Mouse (Mus musculus) CD4-positive helper T cell, adult 2 months (primary cell): Measurements from ENCODE around the gene Nlgn2.
A peak's percentile ranks its signal among the peaks of the same experiment; 100 is the strongest.

Experiments used
- DNase-seq: peaks from one replicate; pipeline ENCODE4 v3.0.0-alpha.2; 2012; ENCODE audit warnings: low read depth, missing footprints, low spot score

Gene Nlgn2

DNA sequence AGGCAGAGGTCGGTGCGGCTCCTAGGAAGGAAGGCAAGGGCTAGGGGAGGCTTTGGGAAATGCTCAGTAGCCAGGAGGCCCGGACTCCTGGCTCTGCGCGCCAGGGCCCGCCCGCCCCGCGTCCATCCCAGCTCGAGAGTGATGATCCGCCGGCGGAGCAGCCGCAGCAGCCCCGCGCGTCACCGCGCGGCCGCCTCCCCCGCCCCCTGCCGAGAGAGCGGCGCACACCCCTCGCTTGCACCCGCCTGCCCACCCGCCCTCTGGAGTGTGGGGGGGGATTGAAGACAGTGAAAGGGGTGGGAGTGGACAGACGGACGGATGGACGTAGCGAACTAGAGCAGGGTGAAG, at the start of gene Nlgn2:
Gene Nlgn2, minus strand, starts transcription at position 181 of the 348 bp plus-strand sequence.
- peak; percentile 86 for DNase-seq

DNA sequence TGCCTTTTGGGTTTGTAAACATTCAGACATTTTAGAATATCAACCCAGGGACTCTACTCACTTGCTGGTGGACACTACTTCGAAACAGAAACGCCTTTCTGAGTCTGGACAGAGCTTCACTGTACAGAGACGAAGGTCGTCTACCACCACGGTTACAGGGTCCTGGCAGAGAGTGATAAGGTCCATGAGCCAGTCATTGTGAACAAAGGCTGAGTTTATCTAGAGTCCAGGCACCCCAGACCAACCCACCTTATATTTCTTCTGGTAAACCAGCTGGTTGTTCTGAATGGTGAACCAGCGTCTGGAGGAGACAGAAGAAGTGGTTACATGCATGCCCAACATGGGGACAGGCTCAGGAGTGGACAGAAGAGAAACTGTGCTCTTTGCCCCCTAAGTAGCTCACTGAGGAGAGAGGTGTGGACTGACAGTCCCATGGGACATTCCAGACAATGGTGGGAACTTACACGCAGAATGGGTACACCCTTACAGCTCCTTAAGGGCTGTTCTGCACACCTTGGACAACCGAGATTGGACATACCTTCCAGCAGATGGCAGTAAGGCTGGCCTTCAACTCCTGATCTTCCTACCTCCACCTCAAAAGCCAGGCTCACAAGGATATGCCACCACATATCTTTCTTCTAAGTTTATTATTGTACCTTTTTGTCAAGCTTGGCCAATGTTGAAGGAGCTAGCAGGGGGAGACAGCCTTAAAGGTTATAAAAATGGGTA, 49.5 kb upstream of the Nlgn2 start:
- no peak for DNase-seq

DNA sequence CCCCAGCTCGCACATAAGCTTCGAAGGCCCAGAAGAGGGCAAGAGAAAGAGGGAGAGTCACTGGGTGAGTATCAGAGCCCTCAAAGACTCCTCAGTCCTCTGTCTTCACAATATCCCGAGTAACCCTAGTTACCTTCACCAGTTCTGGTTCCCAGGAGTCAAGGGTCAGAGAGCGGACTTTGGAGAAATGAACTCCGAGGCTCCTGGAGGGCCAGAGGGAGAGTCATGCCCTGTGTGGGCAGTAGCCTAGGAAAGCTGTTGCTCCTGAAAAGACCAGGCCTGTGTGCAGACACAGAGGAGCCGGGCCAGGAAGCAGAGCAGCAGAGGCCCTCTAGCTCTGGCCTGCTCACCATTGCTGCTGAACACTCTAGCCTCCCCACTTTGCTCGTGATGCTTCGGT, 47.1 kb upstream of the Nlgn2 start:
- DNase-seq, result no peak

DNA sequence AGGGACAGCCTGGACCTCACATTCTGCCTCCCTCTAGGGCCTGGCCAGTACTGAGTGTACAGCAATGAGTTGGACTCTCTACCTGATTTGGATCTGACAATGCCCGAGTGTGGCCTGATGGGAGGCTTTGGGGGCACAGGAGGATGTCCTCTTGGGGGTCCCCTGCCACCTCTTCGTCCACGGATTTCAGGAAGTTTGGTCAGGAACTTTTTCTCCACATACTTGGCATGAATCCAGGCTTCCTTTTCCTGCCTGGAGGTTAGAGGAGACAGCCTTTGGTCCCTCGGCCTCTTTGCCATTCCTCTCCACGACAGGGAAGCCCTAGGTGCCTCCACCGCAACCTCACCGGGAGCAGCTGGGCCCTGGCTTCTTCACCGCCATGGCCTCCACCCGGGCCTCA, 46.7 kb upstream of the Nlgn2 start:
- DNase-seq, result no peak

DNA sequence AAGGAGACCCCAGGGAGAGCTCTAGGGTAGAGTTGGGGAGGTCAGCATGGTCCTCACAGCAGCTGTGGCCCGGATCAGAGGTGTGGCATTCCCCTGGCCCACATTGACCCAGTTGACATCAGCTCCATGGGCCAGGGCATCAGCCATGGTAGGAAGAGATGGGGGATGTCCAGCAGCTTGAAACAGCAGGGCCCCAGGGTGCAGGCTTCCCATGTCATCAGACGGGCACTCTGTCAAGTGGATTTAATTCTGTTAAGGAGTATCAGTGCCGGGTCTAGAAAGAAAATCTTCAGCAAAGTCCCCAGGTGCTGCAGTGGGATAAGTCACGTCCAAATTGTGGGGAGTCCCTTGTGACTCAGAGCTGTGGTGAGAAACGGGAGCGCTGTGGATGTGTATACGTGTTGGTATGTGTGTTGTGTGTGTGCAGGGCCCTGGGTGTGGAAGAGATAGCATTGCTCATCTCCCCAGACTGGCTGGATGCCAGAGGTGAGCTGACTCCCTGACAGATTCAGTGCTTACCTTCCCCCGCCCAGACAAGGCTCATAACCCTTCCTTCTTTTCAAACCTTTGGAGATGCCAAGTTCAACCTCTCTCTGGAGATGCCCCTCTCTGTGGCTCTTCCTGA, 46.1 kb upstream of the Nlgn2 start:
- no peak for DNase-seq

DNA sequence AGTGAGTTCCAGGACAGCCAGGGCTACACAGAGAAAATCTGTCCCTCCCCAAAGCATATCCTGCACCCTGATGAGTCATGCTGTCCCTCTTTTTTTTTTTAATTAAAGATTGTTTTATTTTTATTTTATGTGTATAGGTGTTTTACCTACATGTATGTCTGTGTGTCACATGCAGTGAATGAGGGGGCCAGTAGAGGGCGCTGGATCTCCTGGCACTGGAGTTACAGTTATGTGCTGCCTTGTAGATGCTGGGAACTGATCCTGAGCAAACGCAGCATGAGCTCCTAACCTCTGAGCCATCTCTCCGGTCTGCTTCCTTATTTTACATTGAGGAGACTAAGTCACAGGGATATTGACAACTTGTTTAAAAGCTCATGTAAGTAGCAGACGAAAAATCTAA, 45.5 kb upstream of the Nlgn2 start:
- peak; percentile 65 for DNase-seq

DNA sequence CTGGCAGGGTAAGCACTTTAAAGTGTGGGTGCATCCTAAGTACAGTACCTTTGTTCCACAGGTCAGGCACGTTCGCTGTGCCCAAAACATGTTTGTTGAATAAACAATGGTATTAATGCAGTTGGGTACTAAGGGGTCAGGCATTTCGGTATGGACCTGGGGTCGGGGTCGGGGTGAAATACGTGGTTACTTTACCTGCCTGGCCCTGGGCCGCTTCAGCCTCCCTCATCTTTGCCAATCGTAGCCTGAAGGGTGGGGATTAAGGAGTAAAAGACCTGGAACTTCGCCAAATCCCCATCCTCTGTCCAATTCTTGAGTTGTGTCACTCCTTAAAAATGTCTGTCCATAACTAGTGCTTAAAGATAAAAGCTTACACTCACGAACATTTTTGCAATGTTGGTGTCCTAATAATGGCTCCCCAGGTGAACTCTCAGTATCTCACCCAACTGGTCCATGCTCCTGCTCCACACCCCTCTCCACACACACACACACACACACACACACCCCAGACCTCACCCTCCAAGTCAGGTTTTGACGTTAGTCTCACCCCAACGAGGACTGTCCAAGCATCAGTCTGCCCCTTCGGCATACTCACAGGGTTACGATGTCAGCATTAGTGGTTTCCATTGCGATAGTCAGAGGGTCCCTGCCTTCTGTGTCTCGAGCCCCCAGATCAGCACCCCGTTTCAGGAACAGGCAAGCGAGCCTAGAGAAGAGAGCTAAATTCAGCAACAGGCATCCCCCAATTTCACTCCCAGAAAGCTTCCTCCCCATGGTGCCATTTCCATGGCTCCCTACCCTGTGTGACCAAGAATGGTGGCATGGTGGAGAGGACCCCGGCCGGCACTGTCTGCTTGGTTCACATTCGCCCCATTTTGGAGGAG, 44.4 kb upstream of the Nlgn2 start:
- DNase-seq, result no peak

DNA sequence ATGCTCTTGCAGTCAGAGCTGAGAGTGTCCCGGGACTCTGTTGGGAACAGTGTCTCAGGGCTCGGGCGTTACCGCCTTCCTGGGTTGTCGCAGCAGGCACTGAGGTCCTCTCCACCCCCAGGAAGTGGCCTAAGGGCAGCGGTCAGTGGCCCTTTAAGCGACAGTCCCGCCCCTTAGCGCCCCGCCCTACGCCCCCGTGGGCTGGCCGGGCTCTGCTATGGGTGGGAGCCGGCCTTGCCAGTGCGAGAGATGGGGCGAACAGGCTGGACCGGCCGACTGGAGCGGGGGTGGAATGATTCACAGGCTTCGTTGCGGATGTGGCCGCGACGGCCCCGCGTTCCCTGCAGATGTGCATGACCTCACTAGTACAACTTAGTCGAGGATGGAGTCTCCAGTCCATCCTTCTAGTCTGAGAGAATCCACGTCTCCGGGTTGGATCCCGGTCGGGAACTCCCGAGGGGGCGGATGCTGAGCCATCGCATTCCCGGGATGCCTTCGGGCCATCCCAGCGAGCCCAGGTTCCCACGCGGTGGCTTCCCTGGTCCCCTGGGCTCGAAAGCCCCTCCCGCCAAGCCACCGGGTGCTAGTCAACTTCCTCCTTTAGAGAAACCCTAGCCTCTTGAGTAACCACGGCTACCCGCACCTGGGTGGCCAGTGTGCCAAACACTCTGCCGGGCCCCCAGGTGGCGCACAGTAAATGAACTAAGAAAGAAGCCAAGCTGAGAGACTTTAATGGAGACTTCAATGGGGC, 43.4 kb upstream of the Nlgn2 start, which contains the start of gene Kctd11:
Gene Kctd11, minus strand, starts transcription at position 554 of the 751 bp plus-strand sequence.
- DNase-seq, result peak; percentile 79

DNA sequence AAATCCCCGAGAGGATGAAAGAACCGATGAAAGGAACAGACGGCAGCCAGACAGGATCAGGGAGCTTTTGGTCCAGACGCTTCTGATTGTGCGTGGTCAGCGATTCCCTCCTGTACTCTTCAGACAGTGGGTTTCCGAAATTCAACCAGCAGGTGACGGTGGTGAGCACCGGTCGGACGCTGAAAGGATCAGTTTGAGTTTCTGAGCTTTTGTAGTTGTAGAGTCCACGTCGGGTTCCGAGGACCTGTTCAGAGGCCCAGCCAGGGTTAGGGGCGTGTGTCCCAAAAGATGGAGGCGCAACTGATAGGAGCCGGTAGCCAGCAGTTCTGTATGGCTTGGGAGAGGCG, 42.9 kb upstream of the Nlgn2 start:
- DNase-seq, result peak; percentile 79

DNA sequence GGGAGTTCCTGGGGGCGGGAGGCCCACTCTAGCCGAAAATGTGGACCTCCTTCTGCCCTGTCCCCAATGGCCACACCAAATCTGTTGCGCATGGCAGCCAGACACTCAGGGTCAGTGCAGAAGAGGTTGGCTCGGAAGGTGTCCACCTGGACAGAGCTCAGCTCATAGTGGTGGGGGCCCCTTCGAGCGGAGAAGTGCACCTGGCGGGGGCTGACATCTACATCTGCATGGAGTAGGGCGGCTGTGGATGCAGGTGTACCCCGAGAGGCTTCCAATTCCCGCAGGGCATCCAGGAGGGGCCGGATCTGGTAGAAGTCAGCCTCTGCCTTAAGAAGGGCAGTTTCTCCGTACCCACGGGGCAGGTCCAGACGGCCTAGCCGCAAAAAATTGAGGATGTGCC, 42.1 kb upstream of the Nlgn2 start:
- no peak for DNase-seq

DNA sequence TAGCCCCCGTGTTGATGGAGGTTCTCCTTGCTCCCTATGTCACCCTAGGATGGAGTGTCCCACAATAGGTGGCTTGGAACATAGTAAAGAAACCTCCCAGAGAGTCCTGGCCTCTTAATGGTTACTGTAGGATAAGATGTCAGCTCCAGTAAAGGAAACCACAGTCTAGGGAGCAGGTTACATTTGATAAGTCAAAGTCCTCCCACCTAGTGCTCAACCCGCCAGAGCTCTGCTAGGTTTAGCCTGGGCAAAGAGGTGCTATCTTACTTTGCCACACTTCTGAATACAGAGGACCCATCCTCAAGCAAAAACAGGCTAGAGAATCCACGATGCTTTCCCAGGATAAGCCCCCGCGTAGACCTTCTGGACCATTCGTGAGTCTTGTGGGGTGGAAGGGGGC, 41.4 kb upstream of the Nlgn2 start:
- DNase-seq, result no peak

DNA sequence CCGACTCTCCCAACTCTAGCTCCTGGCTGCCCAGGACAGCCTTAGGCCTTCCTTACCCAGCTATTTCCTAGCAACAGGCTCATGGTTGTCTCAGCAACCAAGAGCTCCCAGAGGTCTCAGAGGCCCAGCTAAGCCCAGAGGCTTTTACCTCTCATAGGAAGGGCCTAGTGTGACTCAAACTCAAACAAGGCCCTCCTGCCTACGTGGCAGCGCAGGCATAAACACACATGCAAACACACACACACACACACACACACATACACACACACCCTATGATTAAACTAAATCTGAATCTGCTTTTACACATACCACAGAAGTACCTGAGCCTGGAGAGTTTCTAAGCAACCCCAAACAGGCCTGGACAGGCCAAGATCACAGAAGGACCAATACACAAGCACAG, 40.8 kb upstream of the Nlgn2 start:
- no peak for DNase-seq

DNA sequence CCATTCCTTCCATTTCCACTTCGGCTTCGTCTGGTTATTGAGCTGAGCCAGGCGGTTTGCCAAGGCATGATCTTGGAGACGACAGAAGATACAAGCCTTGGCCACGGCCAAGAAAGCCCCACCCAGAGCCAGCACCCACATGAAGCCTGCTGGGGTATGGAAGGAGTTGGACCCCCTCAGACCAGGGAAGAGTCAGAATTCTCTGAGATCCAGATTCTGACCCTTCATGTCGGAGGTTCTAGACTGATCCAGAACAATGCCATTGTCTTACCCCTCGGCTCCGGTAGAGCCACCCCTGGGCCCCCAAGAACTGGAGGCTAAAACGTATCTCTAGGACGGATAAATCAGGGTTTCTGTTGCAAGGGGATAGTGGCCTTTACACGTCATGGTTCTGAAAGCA, 40.3 kb upstream of the Nlgn2 start, which contains the start of gene Tmem95:
Gene Tmem95, minus strand, starts transcription at position 141 of the 400 bp plus-strand sequence.
- DNase-seq, result no peak

DNA sequence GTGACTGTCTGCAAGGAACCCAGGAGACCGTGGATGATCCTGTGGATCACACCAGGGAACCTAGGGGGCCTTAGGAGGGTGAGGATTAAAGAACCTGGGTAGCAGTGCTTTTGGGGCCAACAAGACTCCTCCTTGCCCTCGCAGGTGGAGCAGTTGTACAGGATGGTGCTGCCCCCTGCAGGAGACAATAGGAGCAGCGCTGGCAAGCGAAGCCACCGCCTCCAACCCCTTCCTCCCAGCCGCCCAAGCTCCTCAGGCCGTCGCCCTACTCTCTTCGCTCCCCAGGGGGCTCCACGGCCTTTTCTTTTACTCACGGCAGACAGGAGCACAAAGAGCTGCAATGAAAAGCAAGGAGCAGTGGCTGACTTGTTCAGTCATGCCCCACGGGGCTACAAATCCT, 39.3 kb upstream of the Nlgn2 start:
- DNase-seq, result peak; percentile 88

DNA sequence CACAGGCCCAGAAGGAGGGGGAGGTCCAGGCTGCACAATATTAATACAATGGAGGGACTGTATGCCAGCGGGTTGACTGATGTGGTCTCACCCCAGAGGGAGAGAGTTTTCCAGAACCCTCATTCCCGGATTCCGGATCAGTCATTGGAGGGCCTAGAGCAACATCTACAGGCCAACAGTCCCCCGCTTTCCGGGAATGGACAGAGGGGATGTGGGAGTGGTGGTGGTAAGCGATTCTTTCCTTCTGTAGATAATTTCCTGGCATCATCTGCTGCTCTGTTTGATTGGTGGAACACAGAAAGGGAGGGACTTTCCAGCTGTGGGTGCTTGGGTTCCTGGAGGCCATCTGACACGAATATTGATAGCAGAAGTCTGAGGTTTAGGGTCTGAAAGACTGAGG, 38.6 kb upstream of the Nlgn2 start:
- peak; percentile 65 for DNase-seq

DNA sequence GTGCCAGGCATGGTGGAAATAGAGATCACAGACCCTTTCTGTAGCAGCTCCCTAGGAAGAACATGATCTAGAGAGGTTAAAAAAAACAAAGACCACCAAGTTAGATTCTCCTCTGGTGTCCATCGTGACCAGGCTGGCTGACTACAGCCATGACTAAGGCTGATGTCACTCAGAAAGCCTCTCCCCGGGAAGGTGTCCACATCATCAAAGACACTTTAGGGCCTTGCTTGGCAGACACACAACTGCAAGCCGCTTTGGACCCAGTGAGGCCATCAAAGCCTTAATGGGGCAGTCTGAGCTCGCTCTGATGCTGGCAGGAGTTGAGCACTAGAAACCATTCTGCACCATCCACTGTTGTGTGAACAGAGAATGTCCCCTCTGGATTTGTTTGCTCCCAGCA, 34.9 kb upstream of the Nlgn2 start:
- DNase-seq, result no peak

DNA sequence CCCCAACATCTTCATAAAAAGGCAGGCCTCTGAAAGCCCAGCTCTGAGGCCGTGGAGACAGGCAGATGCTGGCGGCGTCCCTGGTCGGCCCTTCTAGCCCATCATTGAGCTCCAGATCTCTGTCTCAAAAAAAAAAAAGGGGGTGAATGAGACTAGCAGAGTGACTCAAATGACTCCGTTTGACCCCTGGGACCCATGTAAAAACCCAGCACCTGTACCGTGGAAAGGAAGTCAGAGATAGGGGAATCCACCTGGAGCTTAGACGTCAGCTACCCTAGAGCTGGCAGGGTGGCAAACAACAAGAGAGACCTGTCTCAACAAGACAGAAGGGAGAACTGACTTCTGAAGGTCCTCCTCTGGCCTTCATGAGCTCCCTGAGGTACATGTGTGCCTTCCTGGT, 34.2 kb upstream of the Nlgn2 start:
- DNase-seq, result no peak

DNA sequence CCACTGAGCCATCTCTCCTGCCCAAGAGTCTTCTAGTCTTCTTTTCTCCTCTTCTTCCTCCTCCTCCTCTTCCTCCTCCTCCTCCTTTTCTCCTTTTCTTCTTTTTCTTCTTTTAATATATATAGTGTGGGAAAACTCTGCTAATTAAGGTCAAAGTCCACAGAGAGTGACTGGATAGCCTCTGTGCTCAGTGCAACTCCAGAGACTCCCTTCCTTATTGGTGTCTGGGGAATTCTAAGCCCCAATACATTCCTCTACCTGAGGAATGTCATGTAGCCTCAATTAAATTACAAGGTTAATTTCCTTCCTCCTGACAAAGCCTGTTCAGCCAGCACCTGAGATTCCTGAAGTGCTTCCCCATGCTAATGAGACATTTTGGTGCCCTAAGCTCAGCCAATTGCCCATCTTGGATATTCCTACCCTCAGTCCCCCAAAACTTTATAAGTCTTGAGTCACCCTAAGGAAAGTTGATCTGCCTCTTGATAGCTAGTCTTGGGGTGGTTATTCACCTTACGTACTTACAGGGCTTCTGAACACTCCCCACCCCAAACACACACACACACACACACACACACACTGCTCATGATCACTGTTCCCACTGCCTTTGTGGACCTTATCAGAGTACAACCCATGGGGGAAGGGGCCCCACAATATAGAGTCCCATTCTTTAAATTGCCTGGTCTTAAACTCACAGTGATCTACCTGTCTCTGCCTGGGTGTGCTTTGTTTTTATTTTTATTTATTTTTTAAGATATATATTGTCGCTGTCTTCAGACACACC, 32.9 kb upstream of the Nlgn2 start:
- no peak for DNase-seq

DNA sequence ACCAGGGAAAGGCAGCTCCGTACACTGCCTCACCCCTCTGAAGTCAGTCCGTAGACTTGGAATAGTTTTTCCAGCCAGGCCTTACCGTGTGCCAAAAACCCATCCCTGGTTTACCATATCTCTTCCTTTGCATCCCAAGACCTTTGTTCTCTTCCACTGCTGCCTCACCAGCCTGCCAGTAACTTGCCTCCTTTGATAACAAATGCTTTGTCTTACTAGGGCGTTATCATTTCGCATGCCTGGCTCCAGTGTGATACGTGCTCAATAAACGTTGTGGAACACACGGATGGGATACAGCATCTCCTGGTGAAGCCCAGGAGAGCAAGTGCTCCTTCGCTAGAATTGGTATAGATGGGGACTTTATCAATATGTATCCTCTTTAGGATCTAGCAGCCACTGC, 29.8 kb upstream of the Nlgn2 start:
- DNase-seq, result no peak

DNA sequence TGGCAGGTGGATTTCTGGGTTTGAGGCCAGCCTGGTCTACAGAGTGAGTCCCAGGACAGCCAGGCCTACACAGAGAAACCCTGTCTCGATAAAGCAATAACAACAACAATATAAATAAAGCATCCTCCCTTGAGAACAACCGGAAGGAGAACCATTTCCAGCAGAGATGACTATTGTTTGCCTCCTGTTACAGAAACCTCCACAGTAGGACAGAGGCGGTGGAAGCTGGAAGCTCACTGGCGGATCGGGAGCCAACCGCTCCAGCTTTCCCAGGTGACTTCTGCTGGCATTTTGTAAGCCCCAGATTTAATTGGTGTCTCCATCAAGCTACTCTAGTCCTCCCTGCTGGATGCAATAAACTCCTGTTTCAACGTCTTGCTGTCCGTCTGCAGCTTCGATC, 28.0 kb upstream of the Nlgn2 start:
- no peak for DNase-seq
